Mouse (Mus musculus) cerebellum, postnatal 14 days (tissue): ENCODE results near the gene Dxo.
A peak's percentile ranks its signal among the peaks of the same experiment; 100 is the strongest.
"Not testable (repeated sequence)": the region's sequence is repeated elsewhere in the genome, so short reads cannot be mapped to it uniquely, and the experiment has no call there.

Experiments
- DNase-seq, 2 experiments: peaks; one replicate each; pipeline ENCODE4 v3.0.0; 2021; ENCODE audit warnings: mixed read lengths in 2 of 2

Dxo gene

GRCm38 (mm10) chr17:34836856-34837221, at the start of gene Dxo, which contains the start of gene Stk19:
Gene Dxo, plus strand, starts transcription at chr17:34837019.
Gene Stk19, minus strand, starts transcription at chr17:34836945.
- DNase-seq, result peak; percentile 98

GRCm38 (mm10) chr17:34795016-34795415, 41.8 kb upstream of the Dxo start:
- no peak for DNase-seq

- DNase-seq, result peak; percentile 79 to 86
Observed at GRCm38 (mm10) chr17:34795633-34796032, 41.2 kb upstream of the Dxo start.

GRCm38 (mm10) chr17:34796311-34797140, 40.3 kb upstream of the Dxo start:
- no peak for DNase-seq

- not testable (repeated sequence) for DNase-seq
Observed at GRCm38 (mm10) chr17:34797211-34797995, 39.4 kb upstream of the Dxo start.

- not testable (repeated sequence) for DNase-seq
Observed at GRCm38 (mm10) chr17:34798071-34798470, 38.7 kb upstream of the Dxo start.

- DNase-seq, result no peak
Observed at GRCm38 (mm10) chr17:34798866-34799530, 37.8 kb upstream of the Dxo start.

- no peak for DNase-seq
Observed at GRCm38 (mm10) chr17:34799531-34799925, 37.3 kb upstream of the Dxo start.

GRCm38 (mm10) chr17:34800781-34801305, 36.0 kb upstream of the Dxo start:
- not testable (repeated sequence) for DNase-seq

GRCm38 (mm10) chr17:34802756-34803155, 34.1 kb upstream of the Dxo start:
- DNase-seq, result not testable (repeated sequence)

GRCm38 (mm10) chr17:34803367-34803766, 33.5 kb upstream of the Dxo start:
- DNase-seq, result not testable (repeated sequence)

GRCm38 (mm10) chr17:34804301-34804700, 32.5 kb upstream of the Dxo start, which contains the start of gene Cyp21a1:
Gene Cyp21a1, minus strand, starts transcription at chr17:34804561.
- DNase-seq, result not testable (repeated sequence)

GRCm38 (mm10) chr17:34804871-34805562, 31.8 kb upstream of the Dxo start:
- DNase-seq, result peak in 1 of 2 experiments; percentile 25

GRCm38 (mm10) chr17:34807176-34807575, 29.6 kb upstream of the Dxo start:
- DNase-seq, result no peak

GRCm38 (mm10) chr17:34808599-34809205, 28.1 kb upstream of the Dxo start:
- DNase-seq, result peak; percentile 72

GRCm38 (mm10) chr17:34810411-34810810, 26.4 kb upstream of the Dxo start:
- not testable (repeated sequence) for DNase-seq

GRCm38 (mm10) chr17:34810811-34811210, 26.0 kb upstream of the Dxo start:
- not testable (repeated sequence) for DNase-seq

GRCm38 (mm10) chr17:34811275-34811674, 25.5 kb upstream of the Dxo start:
- no peak for DNase-seq

- DNase-seq, result peak; percentile 60 to 70
Observed at GRCm38 (mm10) chr17:34813747-34814146, 23.1 kb upstream of the Dxo start.

- DNase-seq, result no peak
Observed at GRCm38 (mm10) chr17:34814818-34815370, 21.9 kb upstream of the Dxo start.

- not testable (repeated sequence) for DNase-seq
Observed at GRCm38 (mm10) chr17:34830776-34831175, 6.0 kb upstream of the Dxo start.
